Mouse (Mus musculus) stomach, postnatal 0 days (tissue): Measurements from ENCODE around the gene Cbr1. TPM values are rescaled to one million over a fixed set of nuclear protein-coding genes. Genes with fewer than 3 reads are reported as not detected.

Source experiments
- ATAC-seq: fragments of 200-750 bp; cut with Nextera tagmentation; 2 replicates; pipeline ENCODE4 v1.8.0; 2017; ENCODE audit not compliant: low FRiP score, low TSS enrichment
- DNase-seq: peaks from one replicate; pipeline ENCODE4 v3.0.0-alpha.2; 2016; ENCODE audit warnings: low spot score
- H3K27ac ChIP-seq: fragments of 300-500 bp; sonication (generic); replicated peaks from 2 replicates; pipeline ENCODE4 v1.5.1; 2014; ENCODE audit warnings: mild to moderate bottlenecking, control low read depth
- H3K27me3 ChIP-seq: fragments of 300-500 bp; sonication (generic); 2 replicates; pipeline ENCODE4 v1.6.1; 2014; ENCODE audit warnings: low read length; ENCODE audit not compliant: control insufficient read depth, insufficient read depth
- H3K36me3 ChIP-seq: fragments of 300-500 bp; sonication (generic); 2 replicates; pipeline ENCODE4 v1.6.1; 2014; ENCODE audit warnings: low read length, mixed read lengths; ENCODE audit not compliant: control insufficient read depth, insufficient read depth
- H3K4me1 ChIP-seq: fragments of 300-500 bp; sonication (generic); replicated peaks from 2 replicates; pipeline ENCODE4 v1.6.1; 2014; ENCODE audit warnings: antibody characterized with exemption; ENCODE audit not compliant: control insufficient read depth, insufficient read depth
- H3K4me2 ChIP-seq: fragments of 300-500 bp; sonication (generic); replicated peaks from 2 replicates; pipeline ENCODE4 v1.6.1; 2014; ENCODE audit warnings: low read depth, mild to moderate bottlenecking, control low read depth, moderate library complexity
- H3K4me3 ChIP-seq: fragments of 300-500 bp; sonication (generic); 2 replicates; pipeline ENCODE4 v1.5.1; 2014; ENCODE audit warnings: low read depth, low read length, control low read depth
- H3K9ac ChIP-seq: fragments of 300-500 bp; sonication (generic); 2 replicates; pipeline ENCODE4 v1.6.1; 2014; ENCODE audit warnings: mild to moderate bottlenecking, low read length, control low read depth, mixed read lengths
- H3K9me3 ChIP-seq: fragments of 300-500 bp; sonication (generic); 2 replicates; pipeline ENCODE4 v1.6.1; 2016; ENCODE audit warnings: low read length; ENCODE audit not compliant: control insufficient read depth
- CTCF ChIP-seq: IDR thresholded peaks from 2 replicates; pipeline ENCODE4 v1.5.1; 2016; ENCODE audit warnings: antibody characterized with exemption, low read depth, mild to moderate bottlenecking, moderate library complexity
- EP300 ChIP-seq: optimal IDR thresholded peaks from 2 replicates; pipeline ENCODE3; 2016; ENCODE audit warnings: antibody characterized with exemption
- WGBS: fragments of 180-500 bp; shearing (Covaris S2); extraction: QIAGEN DNeasy Blood & Tissue Kit; methylation state at CpG from one replicate; pipeline ENCODE4 v1.1.7; 2014; 5-methylcytosine and 5-hydroxymethylcytosine counted together
- polyA plus RNA-seq: library from polyadenylated mRNA; unstranded; fragments of >200 nt; fragmentation: Nextera tagmentation; extraction: Ambion mirVana; gene quantifications from 2 replicates; pipeline ENCODE4 v1.2.1, GENCODE M21; 2015

Cbr1 gene
- polyA plus RNA-seq, 1 experiment from 2014 or later: 411 TPM

- Histone ChIP-seq H3K27ac (no peak overlapping the region), H3K4me1 (no peaks in the 10 kb centered on the region), H3K36me3 (no peaks in the 10 kb centered on the region), H3K4me2 (no peak overlapping the region), H3K4me3 (no peak overlapping the region), H3K27me3 (no peaks in the 10 kb centered on the region), H3K9me3 (no peaks in the 10 kb centered on the region), H3K9ac (no peak overlapping the region)
- TF ChIP-seq CTCF (no peak), EP300 (no peak)
- ATAC-seq (0 out of 2 replicates have a peak, but pooled peaks have one; percentile 30), DNase-seq (no peak)
- 34% methylated on average over 4 of the region's 4 CpGs for WGBS
Measured at GRCm38 (mm10) chr16:93644006-93644405, 38.4 kb downstream of the Cbr1 start.

GRCm38 (mm10) chr16:93648441-93649183, 43.0 kb downstream of the Cbr1 start:
- 74% methylated on average over 5 of the region's 5 CpGs for WGBS
- no peaks in the 10 kb centered on the region for H3K9me3 ChIP-seq
- ATAC-seq (no peak), DNase-seq (no peak)
- H3K4me1 ChIP-seq: no peaks in the 10 kb centered on the region
- H3K4me3 ChIP-seq: no peak overlapping the region
- no peak overlapping the region for H3K27ac ChIP-seq
- no peaks in the 10 kb centered on the region for H3K36me3 ChIP-seq
- no peaks in the 10 kb centered on the region for H3K27me3 ChIP-seq
- H3K4me2 ChIP-seq: no peak overlapping the region
- no peak overlapping the region for H3K9ac ChIP-seq
- TF ChIP-seq EP300: no peak
- no peak for TF ChIP-seq CTCF

Other genes with a start within 250 kb of the Cbr1 start
- 20.9 and 24.7 TPM in 2 replicates for gene Setd4, start 1.8 kb upstream of the Cbr1 start, polyA plus RNA-seq
- gene Gm5678, start 22.2 kb downstream of the Cbr1 start, polyA plus RNA-seq: 7.7 and 8.0 TPM in 2 replicates
- 208 and 229 TPM in 2 replicates for gene Cbr3, start 77.4 kb downstream of the Cbr1 start, polyA plus RNA-seq
- gene Dop1b, start 106.1 kb downstream of the Cbr1 start, polyA plus RNA-seq: 20.1 and 20.9 TPM in 2 replicates
- gene Morc3, start 226.3 kb downstream of the Cbr1 start, polyA plus RNA-seq: 12.4 and 17.9 TPM in 2 replicates